Mouse (Mus musculus): ENCODE data around the gene Sec31b.

- TF ChIP-seq POLR2A (IDR thresholded peaks at IDR 0.05; ENCODE audit: extremely low read depth, insufficient read depth, low read length) (no peak), CTCF (IDR thresholded peaks at IDR 0.05; ENCODE audit: low read depth, low read length) (no peak)
These were observed 34.0 kb downstream of the Sec31b start for GRCm38 (mm10) chr19:44511451-44512231.

Data from liver, adult 2 months (tissue).